Mouse (Mus musculus) heart, postnatal 0 days (tissue): ENCODE measurements around the gene Amn1. TPM values are rescaled to one million over a fixed set of nuclear protein-coding genes. Genes with fewer than 3 reads are reported as not detected.
"Not testable (repeated sequence)": the region's sequence is repeated elsewhere in the genome, so short reads cannot be mapped to it uniquely, and the experiment has no call there.

Experiments used
- ATAC-seq: fragments of 200-750 bp; cut with Nextera tagmentation; 2 replicates; pipeline ENCODE4 v1.8.0; 2017; ENCODE audit warnings: low read depth, moderate number of reproducible peaks, moderate library complexity; ENCODE audit not compliant: insufficient read depth
- DNase-seq: peaks from one replicate; pipeline ENCODE4 v3.0.0-alpha.2; 2016; ENCODE audit warnings: low spot score
- H3K27ac ChIP-seq: fragments of 300-500 bp; sonication (generic); 2 replicates; pipeline ENCODE4 v1.5.1; 2014; ENCODE audit warnings: low read depth, mild to moderate bottlenecking
- H3K27me3 ChIP-seq: fragments of 300-500 bp; sonication (generic); 2 replicates; pipeline ENCODE4 v1.6.1; 2014; ENCODE audit warnings: low read length, mixed read lengths; ENCODE audit not compliant: control insufficient read depth, insufficient read depth
- H3K36me3 ChIP-seq: fragments of 300-500 bp; sonication (generic); replicated peaks from 2 replicates; pipeline ENCODE4 v1.6.1; 2014; ENCODE audit warnings: low read length, mixed read lengths; ENCODE audit not compliant: control insufficient read depth, insufficient read depth
- H3K4me1 ChIP-seq: fragments of 300-500 bp; sonication (generic); 2 replicates; pipeline ENCODE4 v1.6.1; 2014; ENCODE audit warnings: antibody characterized with exemption; ENCODE audit not compliant: control insufficient read depth, insufficient read depth
- H3K4me2 ChIP-seq: fragments of 300-500 bp; sonication (generic); 2 replicates; pipeline ENCODE4 v1.6.1; 2014; ENCODE audit warnings: low read depth, mild to moderate bottlenecking, low read length, moderate library complexity
- H3K4me3 ChIP-seq: fragments of 300-500 bp; sonication (generic); 2 replicates; pipeline ENCODE4 v1.5.1; 2014; ENCODE audit warnings: low read depth, low read length
- H3K9ac ChIP-seq: fragments of 300-500 bp; sonication (generic); replicated peaks from 2 replicates; pipeline ENCODE4 v1.6.1; 2014; ENCODE audit warnings: low read depth, low read length, mixed read lengths
- H3K9me3 ChIP-seq: fragments of 300-500 bp; sonication (generic); replicated peaks from 2 replicates; pipeline ENCODE4 v1.6.1; 2016; ENCODE audit warnings: low read length; ENCODE audit not compliant: control insufficient read depth
- CTCF ChIP-seq: IDR thresholded peaks from 2 replicates; pipeline ENCODE4 v1.5.1; 2016; ENCODE audit warnings: antibody characterized with exemption, control low read depth, low read depth
- EP300 ChIP-seq: IDR thresholded peaks from 2 replicates; pipeline ENCODE4 v1.6.1; 2016; ENCODE audit warnings: antibody characterized with exemption, low read depth
- WGBS: fragments of 180-500 bp; shearing (Covaris S2); extraction: QIAGEN DNeasy Blood & Tissue Kit; methylation state at CpG from one replicate; pipeline ENCODE4 v1.1.7; 2014; 5-methylcytosine and 5-hydroxymethylcytosine counted together
- polyA plus RNA-seq: library from polyadenylated mRNA; unstranded; fragments of >200 nt; fragmentation: Nextera tagmentation; extraction: Ambion mirVana; gene quantifications from 2 replicates; pipeline ENCODE4 v1.2.1, GENCODE M21; 2015
- total RNA-seq: library from RNA; depleted of rRNA; stranded (reverse); fragments of >200 nt; gene quantifications from 2 replicates; pipeline ENCODE4 v1.2.3, GENCODE M21; 2014; ENCODE audit warnings: low replicate concordance

The Amn1 gene
- total and polyA plus RNA-seq, 2 experiments from 2014 or later, result 21.3 to 29.9 TPM

- no peak overlapping the region for H3K27ac ChIP-seq
- peaks cover 7% of the 10 kb centered on the region; the same call in 1 of the 2 replicates for H3K9me3 ChIP-seq
- ATAC-seq (no peak), DNase-seq (no peak)
- 92% methylated on average over 2 of the region's 2 CpGs for whole genome bisulfite sequencing
- H3K4me2 ChIP-seq, result no peak overlapping the region
- no peak overlapping the region for H3K9ac ChIP-seq
- no peaks in the 10 kb centered on the region for H3K27me3 ChIP-seq
- H3K4me3 ChIP-seq, result no peak overlapping the region
- H3K4me1 ChIP-seq, result no peaks in the 10 kb centered on the region
- TF ChIP-seq CTCF (no peak), EP300 (no peak)
- H3K36me3 ChIP-seq, result peaks cover 23% of the 10 kb centered on the region
These were observed 20.1 kb downstream of the Amn1 start for GRCm38 (mm10) chr6:149168436-149168835.

- H3K4me1 ChIP-seq, result no peaks in the 10 kb centered on the region
- no peak overlapping the region for H3K4me3 ChIP-seq
- no peak for DNase-seq
- ATAC-seq, result no peak
- H3K4me2 ChIP-seq, result no peak overlapping the region
- H3K9ac ChIP-seq, result no peak overlapping the region
- WGBS, result 87% methylated on average over 1 of the region's 1 CpGs
- H3K9me3 ChIP-seq, result peaks cover 7% of the 10 kb centered on the region; the same call in 1 of the 2 replicates
- H3K36me3 ChIP-seq, result peaks cover 25% of the 10 kb centered on the region
- no peaks in the 10 kb centered on the region for H3K27me3 ChIP-seq
- TF ChIP-seq EP300, result no peak
- TF ChIP-seq CTCF, result no peak
- H3K27ac ChIP-seq, result peak overlapping the region; percentile 51
These were observed 20.8 kb downstream of the Amn1 start for GRCm38 (mm10) chr6:149167672-149168071.

GRCm38 (mm10) chr6:149167038-149167437 is 21.5 kb downstream of the Amn1 start:
- 35% methylated on average over 3 of the region's 4 CpGs for WGBS
- DNase-seq, result not testable (repeated sequence)
- peak; percentile 67 for ATAC-seq

GRCm38 (mm10) chr6:149155031-149155841 is 33.3 kb downstream of the Amn1 start:
- no peak overlapping the region for H3K27ac ChIP-seq

More at GRCm38 (mm10) chr6:149167038-149167437, 21.5 kb downstream of the Amn1 start:
- peak overlapping the region; percentile 62 for H3K27ac ChIP-seq
- not testable (repeated sequence) for H3K4me2 ChIP-seq, H3K4me3 ChIP-seq, H3K9me3 ChIP-seq, H3K4me1 ChIP-seq, H3K9ac ChIP-seq, H3K27me3 ChIP-seq
- peaks cover 25% of the 10 kb centered on the region for H3K36me3 ChIP-seq

GRCm38 (mm10) chr6:149154116-149155030 is 34.1 kb downstream of the Amn1 start:
- H3K27ac ChIP-seq, result no peak overlapping the region
- WGBS, result 18% methylated on average over 8 of the region's 8 CpGs
- TF ChIP-seq EP300 (no peak), CTCF (no peak)
- H3K27me3 ChIP-seq, result no peaks in the 10 kb centered on the region
- H3K9me3 ChIP-seq, result no peaks in the 10 kb centered on the region
- DNase-seq, result no peak
- H3K4me3 ChIP-seq, result no peak overlapping the region
- no peak overlapping the region for H3K4me2 ChIP-seq
- peaks cover 10% of the 10 kb centered on the region; the same call in 1 of the 2 replicates for H3K36me3 ChIP-seq
- peaks cover 4% of the 10 kb centered on the region; the same call in 1 of the 2 replicates for H3K4me1 ChIP-seq
- no peak overlapping the region for H3K9ac ChIP-seq
- ATAC-seq, result no peak

More at GRCm38 (mm10) chr6:149155031-149155841, 33.3 kb downstream of the Amn1 start:
- peaks cover 10% of the 10 kb centered on the region; the same call in 1 of the 2 replicates for H3K36me3 ChIP-seq
- no peak overlapping the region for H3K9ac ChIP-seq
- DNase-seq (no peak), ATAC-seq (no peak)
- peaks cover 4% of the 10 kb centered on the region; the same call in 1 of the 2 replicates for H3K4me1 ChIP-seq
- 43% methylated on average over 3 of the region's 3 CpGs for WGBS
- no peaks in the 10 kb centered on the region for H3K9me3 ChIP-seq
- H3K4me3 ChIP-seq, result no peak overlapping the region
- no peak overlapping the region for H3K4me2 ChIP-seq
- no peaks in the 10 kb centered on the region for H3K27me3 ChIP-seq
- TF ChIP-seq EP300, result no peak
